Mouse (Mus musculus) liver, postnatal 0 days (tissue): ENCODE results near the gene Cd86.

Experiments used
- CTCF ChIP-seq: sonication (generic); IDR thresholded peaks from 2 replicates; pipeline ENCODE4 v1.5.1; 2016; ENCODE audit warnings: antibody characterized with exemption, low read depth
- EP300 ChIP-seq: IDR thresholded peaks from 2 replicates; pipeline ENCODE4 v1.6.1; 2016; ENCODE audit warnings: antibody characterized with exemption, low read depth, mild to moderate bottlenecking

DNA sequence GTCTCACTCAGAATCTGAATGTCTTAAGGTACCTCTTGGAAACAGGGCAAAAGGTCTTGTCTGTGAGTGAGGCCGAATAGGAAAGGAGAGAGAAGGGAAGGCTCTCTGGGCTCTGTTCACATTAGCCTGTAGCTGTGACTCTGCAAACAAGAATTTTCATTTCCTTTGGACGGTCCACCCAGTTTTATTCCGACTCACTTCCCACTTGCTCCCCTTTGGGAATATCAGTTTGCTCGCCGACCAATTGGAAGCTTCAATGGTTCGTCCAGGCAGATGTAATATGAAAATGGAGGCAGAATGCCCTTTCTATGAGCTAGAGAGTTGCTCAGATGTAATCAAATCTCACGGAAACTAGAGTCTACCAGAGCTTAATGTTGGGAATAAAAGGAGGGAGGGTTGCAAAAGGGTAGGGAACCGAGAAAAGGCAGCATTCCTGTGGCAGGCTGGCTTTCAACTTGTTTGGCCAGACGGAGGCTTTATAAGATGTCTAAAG is 29.0 kb upstream of the Cd86 start:
- no peak for TF ChIP-seq CTCF
- no peak for TF ChIP-seq EP300
